Mouse (Mus musculus): ENCODE measurements around the gene Mitd1. TPM values are rescaled to one million over a fixed set of nuclear protein-coding genes. Genes with fewer than 3 reads are reported as not detected.
A peak's percentile ranks its signal among the peaks of the same experiment; 100 is the strongest.

Gene Mitd1
- polyA plus RNA-seq, 1 experiment from 2014 or later = 19.8 TPM

DNA sequence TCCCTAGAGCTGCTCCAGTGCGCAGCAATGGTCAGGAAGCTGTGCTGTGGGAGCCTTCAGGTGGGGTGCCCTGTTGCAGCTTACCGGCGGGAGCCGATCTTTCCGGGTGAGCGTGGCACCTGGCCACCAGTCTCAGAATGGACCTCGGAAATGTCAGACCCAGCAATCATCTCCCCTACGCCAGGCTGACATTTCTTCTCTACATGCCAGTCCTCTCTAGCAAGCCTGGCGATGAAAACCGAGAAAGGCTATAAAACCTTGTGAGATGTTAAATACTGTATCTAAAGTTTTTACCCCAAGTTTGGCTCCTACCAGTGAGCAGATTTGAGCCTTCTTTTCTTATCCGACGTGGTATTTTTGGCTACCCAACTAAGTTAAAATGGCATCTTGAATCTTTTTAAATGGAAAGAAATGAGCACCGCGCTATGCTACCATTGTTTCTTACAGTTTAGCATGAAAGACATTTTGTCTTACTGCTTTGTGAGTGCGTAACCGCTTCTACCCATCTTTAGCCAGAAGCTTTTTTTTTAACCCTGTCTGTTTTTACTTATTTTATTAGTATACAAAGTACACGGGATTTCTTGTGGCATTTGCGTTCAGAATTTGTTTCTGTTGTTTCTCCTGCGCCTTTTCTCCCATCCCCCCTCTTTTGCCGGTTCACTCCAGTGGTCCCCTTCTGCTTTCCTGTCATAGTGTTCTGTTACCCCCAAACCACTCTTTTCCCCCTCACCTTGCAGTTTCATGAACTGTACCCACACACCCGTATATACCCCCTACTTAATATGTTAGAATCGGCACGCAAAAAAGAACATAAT, 24.6 kb downstream of the Mitd1 start:
- Histone ChIP-seq H3K27me3 (ENCODE audit: insufficient read depth, poor library complexity, severe bottlenecking) (peaks cover 6% of the 10 kb centered on the region; the same call in 1 of the 2 replicates), H3K9me3 (no peaks in the 10 kb centered on the region), H3K27ac (peak overlapping the region; percentile 92), H3K36me3 (no peaks in the 10 kb centered on the region), H3K4me1 (replicated peaks) (peaks cover 17% of the 10 kb centered on the region; the same call in 1 of the 2 replicates), H3K4me3 (peak overlapping the region; percentile 75)
- no peak for DNase-seq (ENCODE audit: low spot score)
- WGBS = 12% methylated on average over 23 of the region's 23 CpGs

DNA sequence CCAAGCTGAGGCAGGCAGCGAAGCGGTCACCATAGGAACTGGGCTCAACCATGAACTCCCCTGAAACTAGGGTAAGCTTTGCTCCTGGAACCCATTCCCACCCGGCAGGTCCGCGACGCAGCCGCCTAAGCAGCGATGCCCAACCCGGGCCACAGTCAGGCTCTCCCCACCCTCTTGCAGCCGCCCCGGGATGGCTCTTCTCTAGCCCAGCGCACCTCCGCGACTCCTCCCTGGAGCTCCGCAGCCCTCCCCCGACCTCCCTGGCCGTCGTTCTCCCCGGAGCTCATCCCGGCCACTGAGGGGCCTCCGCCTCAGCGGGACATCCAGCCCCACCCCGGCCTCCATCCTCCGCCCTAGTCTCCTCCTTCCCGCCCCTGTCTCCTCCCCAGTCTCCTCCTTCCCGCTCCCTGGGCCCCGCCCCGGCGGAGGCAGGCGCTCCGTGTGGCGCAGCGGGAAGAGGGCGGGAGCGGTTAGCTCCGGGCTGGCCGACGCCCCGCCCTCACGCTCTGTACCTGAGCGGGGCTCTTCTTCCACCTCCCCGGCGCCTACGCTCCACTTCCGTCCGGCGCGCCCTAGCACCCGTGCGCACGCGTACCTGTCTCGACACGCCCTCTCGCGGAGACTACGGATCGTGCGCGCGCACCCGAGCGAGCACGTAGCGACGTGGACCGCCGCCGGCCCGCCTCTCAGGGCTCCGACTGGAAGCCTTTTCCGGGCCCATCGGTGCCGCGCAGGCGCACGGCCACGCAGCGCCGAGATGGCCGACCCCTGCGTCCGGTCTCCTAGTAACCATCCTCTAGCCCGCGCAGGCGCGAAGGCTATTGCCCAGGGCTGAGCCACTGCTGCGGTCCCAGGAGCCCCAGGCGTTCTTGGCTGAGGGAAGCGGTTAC, 25.5 kb downstream of the Mitd1 start:
- under 1% methylated on average over 90 of the region's 90 CpGs for WGBS
- peak; percentile 99 for DNase-seq (ENCODE audit: low spot score)
- H3K4me3 ChIP-seq = peak overlapping the region; percentile 75
- peaks cover 17% of the 10 kb centered on the region; the same call in 1 of the 2 replicates for H3K4me1 ChIP-seq (replicated peaks)
- H3K36me3 ChIP-seq = no peaks in the 10 kb centered on the region
- peak overlapping the region; percentile 92 for H3K27ac ChIP-seq
- no peaks in the 10 kb centered on the region for H3K9me3 ChIP-seq
- H3K27me3 ChIP-seq (ENCODE audit: insufficient read depth, poor library complexity, severe bottlenecking) = peaks cover 4% of the 10 kb centered on the region; the same call in 1 of the 2 replicates

GRCm38 (mm10) chr1:37850696-37851095, 39.5 kb downstream of the Mitd1 start:
- DNase-seq (ENCODE audit: low spot score) = no peak
- H3K27me3 ChIP-seq (ENCODE audit: insufficient read depth, poor library complexity, severe bottlenecking) = no peaks in the 10 kb centered on the region
- peaks cover 4% of the 10 kb centered on the region; the same call in 1 of the 2 replicates for H3K4me1 ChIP-seq (replicated peaks)
- peaks cover 8% of the 10 kb centered on the region for H3K36me3 ChIP-seq
- 60% methylated on average over 2 of the region's 2 CpGs for WGBS
- H3K4me3 ChIP-seq = no peak overlapping the region
- H3K9me3 ChIP-seq = no peaks in the 10 kb centered on the region
- H3K27ac ChIP-seq = no peak overlapping the region

DNA sequence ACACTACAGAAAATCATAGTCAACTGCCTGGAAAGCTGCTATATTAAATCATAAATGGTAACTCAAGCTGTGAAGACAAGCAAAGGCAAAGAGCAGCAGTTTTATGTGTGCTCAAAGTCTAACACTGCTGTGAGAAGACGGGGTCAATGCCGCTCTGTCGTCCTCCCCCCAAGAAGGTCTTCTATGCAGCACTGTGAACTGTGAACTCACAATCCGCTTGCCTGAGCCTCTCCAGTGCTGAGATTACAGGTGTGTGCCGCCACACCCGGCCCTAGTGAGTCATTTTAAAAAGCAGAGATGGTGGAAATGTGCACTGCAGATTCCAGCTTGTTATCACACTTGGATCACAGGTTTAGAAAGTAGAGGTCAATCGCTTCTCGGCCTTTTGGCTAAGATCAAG, 43.3 kb downstream of the Mitd1 start:
- no peak for DNase-seq (ENCODE audit: low spot score)
- WGBS = 83% methylated on average over 8 of the region's 8 CpGs
- no peaks in the 10 kb centered on the region for H3K27me3 ChIP-seq (ENCODE audit: insufficient read depth, poor library complexity, severe bottlenecking)
- no peaks in the 10 kb centered on the region for H3K9me3 ChIP-seq
- no peaks in the 10 kb centered on the region for H3K36me3 ChIP-seq
- H3K27ac ChIP-seq = no peak overlapping the region
- H3K4me3 ChIP-seq = no peak overlapping the region
- peaks cover 4% of the 10 kb centered on the region; the same call in 1 of the 2 replicates for H3K4me1 ChIP-seq (replicated peaks)

DNA sequence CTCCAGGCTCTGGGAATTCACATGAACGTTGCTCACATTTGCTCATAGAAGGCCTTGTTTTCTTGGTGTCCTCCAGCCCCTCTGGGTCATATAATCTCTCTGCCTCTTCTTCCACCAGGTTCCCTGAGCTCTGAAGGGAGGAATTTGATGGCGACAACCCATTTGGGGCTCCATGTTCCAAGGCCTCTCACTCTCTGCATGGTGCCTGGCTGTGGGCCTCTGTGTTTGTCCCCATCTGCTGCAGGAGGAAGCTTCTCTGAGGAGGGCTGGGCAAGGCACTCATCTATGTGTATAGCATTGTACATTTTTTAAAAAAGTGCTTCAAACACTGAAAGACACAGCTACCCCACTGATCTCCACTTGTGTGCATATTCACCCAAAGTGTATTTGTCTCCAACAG, 58.5 kb downstream of the Mitd1 start:
- Histone ChIP-seq H3K4me1 (replicated peaks) (no peaks in the 10 kb centered on the region), H3K9me3 (peaks cover 2% of the 10 kb centered on the region; the same call in 1 of the 2 replicates), H3K36me3 (peaks cover 14% of the 10 kb centered on the region), H3K4me3 (no peak overlapping the region), H3K27ac (no peak overlapping the region), H3K27me3 (ENCODE audit: insufficient read depth, poor library complexity, severe bottlenecking) (no peaks in the 10 kb centered on the region)
- 64% methylated on average over 2 of the region's 2 CpGs for WGBS
- no peak for DNase-seq (ENCODE audit: low spot score)

Other genes starting within 250 kb of the Mitd1 start
- 0.91 and 1.2 TPM in 2 replicates for gene 2010300C02Rik, start 170.3 kb downstream of the Mitd1 start, polyA plus RNA-seq (2016; fragmentation: Nextera tagmentation; extraction: Ambion mirVana)
- gene Tsga10, start 24.0 kb downstream of the Mitd1 start, polyA plus RNA-seq (2016; fragmentation: Nextera tagmentation; extraction: Ambion mirVana) = 12.4 and 14.5 TPM in 2 replicates
- gene Lipt1, start 18.7 kb downstream of the Mitd1 start, polyA plus RNA-seq (2016; fragmentation: Nextera tagmentation; extraction: Ambion mirVana) = 5.9 and 7.3 TPM in 2 replicates
- 240 and 244 TPM in 2 replicates for gene Mrpl30, start 66 bp upstream of the Mitd1 start, polyA plus RNA-seq (2016; fragmentation: Nextera tagmentation; extraction: Ambion mirVana)
- gene Lyg2, start 26.1 kb upstream of the Mitd1 start, polyA plus RNA-seq (2016; fragmentation: Nextera tagmentation; extraction: Ambion mirVana) = not detected in 2 replicates
- gene Lyg1, start 67.3 kb upstream of the Mitd1 start, polyA plus RNA-seq (2016; fragmentation: Nextera tagmentation; extraction: Ambion mirVana) = not detected in 2 replicates
- gene Txndc9, start 107.5 kb upstream of the Mitd1 start, polyA plus RNA-seq (2016; fragmentation: Nextera tagmentation; extraction: Ambion mirVana) = 166 and 167 TPM in 2 replicates
- gene Eif5b, start 107.6 kb upstream of the Mitd1 start, polyA plus RNA-seq (2016; fragmentation: Nextera tagmentation; extraction: Ambion mirVana) = 16.4 and 25.6 TPM in 2 replicates
- gene Rev1, start 239.4 kb upstream of the Mitd1 start, polyA plus RNA-seq (2016; fragmentation: Nextera tagmentation; extraction: Ambion mirVana) = 32.4 and 32.6 TPM in 2 replicates

All from hindbrain, embryonic 10.5 days (tissue).